ENCODE assay signal across 12 mouse cellular contexts in the genomic region with DNA sequence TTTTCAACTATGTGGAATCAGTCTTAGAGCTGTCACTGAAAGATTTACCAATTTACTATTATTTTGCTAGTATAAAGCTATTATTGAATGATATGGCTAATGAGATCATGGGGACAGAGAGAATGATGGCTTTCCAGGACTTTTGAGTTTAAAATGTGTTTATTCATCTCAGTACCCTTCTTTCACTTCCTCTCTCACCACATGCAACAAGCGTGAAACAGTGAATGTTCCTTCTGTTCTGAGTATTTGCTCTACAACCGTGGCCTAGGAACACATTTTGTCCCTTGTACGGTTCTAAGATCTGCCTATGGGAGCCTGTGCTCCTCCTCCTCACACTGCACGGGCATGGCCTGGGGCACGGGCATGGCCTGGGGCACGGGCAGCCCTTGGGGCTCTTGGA.
"Had no signal": no experiment of that assay in that cellular context is flagged by ENCODE, and none has a peak within 500 bp of the region (broad histone marks: within the 10 kb centered on the region; RNA-seq: fewer than 3 reads in every experiment).

No protein-coding gene starts in this region.

- H3K27ac ChIP-seq: intestine, embryonic 15.5 days; limb, embryonic 15.5 days; liver, embryonic 12.5 days had no signal

- H3K36me3 ChIP-seq: intestine, embryonic 15.5 days; liver, embryonic 12.5 days had no signal

- ATAC-seq: intestine, embryonic 15.5 days; liver, embryonic 12.5 days had no signal

- H3K9ac ChIP-seq: intestine, embryonic 15.5 days; limb, embryonic 15.5 days; liver, embryonic 12.5 days had no signal

- H3K4me1 ChIP-seq: intestine, embryonic 15.5 days; limb, embryonic 15.5 days; liver, embryonic 12.5 days had no signal

- H3K9me3 ChIP-seq: intestine, embryonic 15.5 days; limb, embryonic 15.5 days; liver, embryonic 12.5 days had no signal

- H3K27me3 ChIP-seq: intestine, embryonic 15.5 days; limb, embryonic 15.5 days; liver, embryonic 12.5 days had no signal

- DNase-seq: kidney, adult 18-20 months; kidney, postnatal 10 days; kidney, postnatal 4 days; left cerebral cortex, postnatal 4 days; right cerebral cortex, adult 18-20 months; right cerebral cortex, postnatal 25 days; thymus, postnatal 36 days had no signal

- H3K4me2 ChIP-seq: intestine, embryonic 15.5 days; limb, embryonic 15.5 days; liver, embryonic 12.5 days; midbrain, embryonic 11.5 days had no signal

- H3K4me3 ChIP-seq: intestine, embryonic 15.5 days; layer of hippocampus, adult 2 months; limb, embryonic 15.5 days; liver, embryonic 12.5 days had no signal
